Mouse (Mus musculus) liver, embryonic 12.5 days (tissue): Measurements from ENCODE around the gene Mga. TPM values are rescaled to one million over a fixed set of nuclear protein-coding genes. Genes with fewer than 3 reads are reported as not detected.

ENCODE experiments used
- ATAC-seq: fragments of 200-750 bp; cut with Nextera tagmentation; 2 replicates; pipeline ENCODE4 v1.8.0; 2017; ENCODE audit warnings: moderate number of reproducible peaks, mild to moderate bottlenecking, moderate library complexity
- H3K27ac ChIP-seq: fragments of 300-500 bp; sonication (generic); 2 replicates; pipeline ENCODE4 v1.5.1; 2016; ENCODE audit warnings: mild to moderate bottlenecking
- H3K27me3 ChIP-seq: fragments of 300-500 bp; sonication (generic); replicated peaks from 2 replicates; pipeline ENCODE4 v1.6.1; 2016; ENCODE audit warnings: mild to moderate bottlenecking, moderate library complexity
- H3K36me3 ChIP-seq: fragments of 300-500 bp; sonication (generic); 2 replicates; pipeline ENCODE4 v1.6.1; 2016; ENCODE audit warnings: mild to moderate bottlenecking, moderate library complexity
- H3K4me1 ChIP-seq: fragments of 300-500 bp; sonication (generic); 2 replicates; pipeline ENCODE4 v1.6.1; 2016
- H3K4me2 ChIP-seq: fragments of 300-500 bp; sonication (generic); 2 replicates; pipeline ENCODE4 v1.6.1; 2016; ENCODE audit warnings: mild to moderate bottlenecking, moderate library complexity
- H3K4me3 ChIP-seq: fragments of 300-500 bp; sonication (generic); 2 replicates; pipeline ENCODE4 v1.5.1; 2016; ENCODE audit warnings: mild to moderate bottlenecking, moderate library complexity
- H3K9ac ChIP-seq: fragments of 300-500 bp; sonication (generic); 2 replicates; pipeline ENCODE4 v1.6.1; 2016; ENCODE audit warnings: mild to moderate bottlenecking, moderate library complexity
- H3K9me3 ChIP-seq: fragments of 300-500 bp; sonication (generic); replicated peaks from 2 replicates; pipeline ENCODE4 v1.6.1; 2016; ENCODE audit warnings: mild to moderate bottlenecking, moderate library complexity
- WGBS: fragments of 180-500 bp; shearing (Covaris S2); methylation state at CpG from one replicate; pipeline ENCODE4 v1.1.7; 2016; ENCODE audit not compliant: insufficient replicate concordance; 5-methylcytosine and 5-hydroxymethylcytosine counted together
- polyA plus RNA-seq: library from polyadenylated mRNA; unstranded; fragments of >200 nt; fragmentation: Nextera tagmentation; extraction: Ambion mirVana; gene quantifications from 2 replicates; pipeline ENCODE4 v1.2.1, GENCODE M21; 2016

Mga gene
- polyA plus RNA-seq, 1 experiment from 2014 or later, result 12.5 TPM

GRCm38 (mm10) chr2:119917631-119918369, 20.8 kb downstream of the Mga start:
- Histone ChIP-seq H3K36me3 (peaks cover 36% of the 10 kb centered on the region), H3K27me3 (no peaks in the 10 kb centered on the region), H3K4me1 (no peaks in the 10 kb centered on the region), H3K27ac (no peak overlapping the region), H3K9ac (no peak overlapping the region), H3K4me2 (no peak overlapping the region), H3K9me3 (no peaks in the 10 kb centered on the region), H3K4me3 (no peak overlapping the region)
- WGBS, result 66% methylated on average over 1 of the region's 1 CpGs
- ATAC-seq, result no peak

GRCm38 (mm10) chr2:119970571-119970970, 73.5 kb downstream of the Mga start:
- no peak overlapping the region for H3K9ac ChIP-seq
- H3K4me3 ChIP-seq, result no peak overlapping the region
- 34% methylated on average over 9 of the region's 9 CpGs for WGBS
- no peaks in the 10 kb centered on the region for H3K9me3 ChIP-seq
- H3K36me3 ChIP-seq, result no peaks in the 10 kb centered on the region
- no peak overlapping the region for H3K4me2 ChIP-seq
- no peak for ATAC-seq
- H3K27ac ChIP-seq, result no peak overlapping the region
- peaks cover 24% of the 10 kb centered on the region for H3K4me1 ChIP-seq
- H3K27me3 ChIP-seq, result no peaks in the 10 kb centered on the region

GRCm38 (mm10) chr2:119971316-119971715, 74.3 kb downstream of the Mga start:
- H3K36me3 ChIP-seq, result no peaks in the 10 kb centered on the region
- no peak for ATAC-seq
- H3K27ac ChIP-seq, result no peak overlapping the region
- no peaks in the 10 kb centered on the region for H3K27me3 ChIP-seq
- H3K4me2 ChIP-seq, result 0 out of 2 replicates have a peak overlapping the region, but pooled peaks have one; percentile 95
- H3K4me3 ChIP-seq, result no peak overlapping the region
- H3K9ac ChIP-seq, result no peak overlapping the region
- H3K4me1 ChIP-seq, result peaks cover 24% of the 10 kb centered on the region
- 75% methylated on average over 3 of the region's 3 CpGs for WGBS
- H3K9me3 ChIP-seq, result no peaks in the 10 kb centered on the region

- WGBS, result 5% methylated on average over 32 of the region's 32 CpGs
- Histone ChIP-seq H3K9ac (peak overlapping the region; percentile 78), H3K9me3 (no peaks in the 10 kb centered on the region), H3K36me3 (no peaks in the 10 kb centered on the region), H3K4me1 (peaks cover 24% of the 10 kb centered on the region), H3K4me3 (peak overlapping the region; percentile 76), H3K4me2 (peak overlapping the region; percentile 95), H3K27me3 (no peaks in the 10 kb centered on the region), H3K27ac (peak overlapping the region; percentile 51; the same call in 1 of the 2 replicates)
- ATAC-seq, result peak; percentile 99
These were observed 75.0 kb downstream of the Mga start for GRCm38 (mm10) chr2:119971837-119972536.

GRCm38 (mm10) chr2:119972537-119972879, 75.5 kb downstream of the Mga start, which contains the start of gene Mapkbp1:
Gene Mapkbp1, plus strand, starts transcription at chr2:119972699.
- H3K4me2 ChIP-seq, result peak within 1 kb of the TSS; percentile 95
- peak within 1 kb of the TSS; percentile 51; the same call in 1 of the 2 replicates for H3K27ac ChIP-seq
- no peaks in the 10 kb centered on the region for H3K36me3 ChIP-seq
- H3K27me3 ChIP-seq, result no peaks in the 10 kb centered on the region
- 1% methylated on average over 19 of the region's 19 CpGs for WGBS
- peaks cover 24% of the 10 kb centered on the region for H3K4me1 ChIP-seq
- peak within 1 kb of the TSS; percentile 78 for H3K9ac ChIP-seq
- H3K9me3 ChIP-seq, result no peaks in the 10 kb centered on the region
- H3K4me3 ChIP-seq, result peak within 1 kb of the TSS; percentile 76
- no peak; the same call in 1 of the 2 replicates for ATAC-seq

- no peak for ATAC-seq
- H3K9ac ChIP-seq, result no peak overlapping the region
- no peak overlapping the region for H3K27ac ChIP-seq
- no peaks in the 10 kb centered on the region for H3K36me3 ChIP-seq
- 74% methylated on average over 7 of the region's 7 CpGs for WGBS
- H3K4me3 ChIP-seq, result no peak overlapping the region
- no peaks in the 10 kb centered on the region for H3K27me3 ChIP-seq
- no peak overlapping the region for H3K4me2 ChIP-seq
- H3K9me3 ChIP-seq, result no peaks in the 10 kb centered on the region
- peaks cover 6% of the 10 kb centered on the region; the same call in 1 of the 2 replicates for H3K4me1 ChIP-seq
These were observed 83.4 kb downstream of the Mga start for GRCm38 (mm10) chr2:119980343-119980986.

GRCm38 (mm10) chr2:119981631-119982030, 84.6 kb downstream of the Mga start:
- ATAC-seq, result no peak
- Histone ChIP-seq H3K36me3 (no peaks in the 10 kb centered on the region), H3K4me2 (no peak overlapping the region), H3K27me3 (no peaks in the 10 kb centered on the region), H3K9ac (no peak overlapping the region), H3K9me3 (no peaks in the 10 kb centered on the region), H3K4me1 (peaks cover 10% of the 10 kb centered on the region; the same call in 1 of the 2 replicates), H3K27ac (no peak overlapping the region), H3K4me3 (no peak overlapping the region)
- 74% methylated on average over 2 of the region's 2 CpGs for WGBS

- Histone ChIP-seq H3K27me3 (no peaks in the 10 kb centered on the region), H3K4me2 (no peak overlapping the region), H3K36me3 (no peaks in the 10 kb centered on the region), H3K27ac (no peak overlapping the region), H3K4me1 (peaks cover 5% of the 10 kb centered on the region; the same call in 1 of the 2 replicates), H3K9me3 (no peaks in the 10 kb centered on the region), H3K9ac (no peak overlapping the region), H3K4me3 (no peak overlapping the region)
- 70% methylated on average over 8 of the region's 8 CpGs for WGBS
- no peak for ATAC-seq
These were observed 88.8 kb downstream of the Mga start for GRCm38 (mm10) chr2:119985871-119986270.

- 58% methylated on average over 6 of the region's 6 CpGs for WGBS
- no peaks in the 10 kb centered on the region for H3K27me3 ChIP-seq
- H3K9me3 ChIP-seq, result no peaks in the 10 kb centered on the region
- H3K27ac ChIP-seq, result no peak overlapping the region
- H3K4me1 ChIP-seq, result peaks cover 5% of the 10 kb centered on the region; the same call in 1 of the 2 replicates
- H3K36me3 ChIP-seq, result no peaks in the 10 kb centered on the region
- H3K4me3 ChIP-seq, result no peak overlapping the region
- no peak for ATAC-seq
- no peak overlapping the region for H3K9ac ChIP-seq
- no peak overlapping the region for H3K4me2 ChIP-seq
These were observed 89.3 kb downstream of the Mga start for GRCm38 (mm10) chr2:119986369-119986768.

GRCm38 (mm10) chr2:119987441-119987840, 90.4 kb downstream of the Mga start:
- Histone ChIP-seq H3K36me3 (no peaks in the 10 kb centered on the region), H3K9me3 (no peaks in the 10 kb centered on the region), H3K27ac (no peak overlapping the region), H3K9ac (no peak overlapping the region), H3K4me2 (no peak overlapping the region), H3K4me1 (peaks cover 5% of the 10 kb centered on the region; the same call in 1 of the 2 replicates), H3K4me3 (no peak overlapping the region), H3K27me3 (no peaks in the 10 kb centered on the region)
- no peak for ATAC-seq
- 79% methylated on average over 2 of the region's 2 CpGs for WGBS

GRCm38 (mm10) chr2:119988952-119989351, 91.9 kb downstream of the Mga start:
- 59% methylated on average over 4 of the region's 4 CpGs for WGBS
- Histone ChIP-seq H3K36me3 (no peaks in the 10 kb centered on the region), H3K27me3 (no peaks in the 10 kb centered on the region)

GRCm38 (mm10) chr2:119990881-119991280, 93.9 kb downstream of the Mga start:
- Histone ChIP-seq H3K27ac (no peak overlapping the region), H3K4me2 (no peak overlapping the region), H3K9ac (no peak overlapping the region), H3K9me3 (no peaks in the 10 kb centered on the region), H3K4me1 (peaks cover 7% of the 10 kb centered on the region; the same call in 1 of the 2 replicates), H3K4me3 (no peak overlapping the region), H3K27me3 (no peaks in the 10 kb centered on the region), H3K36me3 (no peaks in the 10 kb centered on the region)
- 72% methylated on average over 6 of the region's 6 CpGs for WGBS
- no peak for ATAC-seq

More at GRCm38 (mm10) chr2:119988952-119989351, 91.9 kb downstream of the Mga start:
- Histone ChIP-seq H3K9ac (no peak overlapping the region), H3K9me3 (no peaks in the 10 kb centered on the region), H3K4me1 (peaks cover 5% of the 10 kb centered on the region; the same call in 1 of the 2 replicates), H3K27ac (no peak overlapping the region), H3K4me2 (no peak overlapping the region), H3K4me3 (no peak overlapping the region)
- ATAC-seq, result no peak
